Mouse (Mus musculus): ENCODE measurements around the gene Usp2. TPM values are rescaled to one million over a fixed set of nuclear protein-coding genes. Genes with fewer than 3 reads are reported as not detected.

Usp2 gene
- total RNA-seq, 2 experiments from 2014 or later: 79.2 to 82.4 TPM

GRCm38 (mm10) chr9:44080953-44081352 lies 14.1 kb downstream of the Usp2 start:
- H3K4me3 ChIP-seq: no peak overlapping the region
- peak overlapping the region; percentile 87 for H3K27ac ChIP-seq
- TF ChIP-seq CTCF (conservative IDR thresholded peaks at IDR 0.05): no peak
- DNase-seq (ENCODE audit: low spot score in 2 of 2): peak in 1 of 2 experiments; percentile 60

GRCm38 (mm10) chr9:44081581-44081980 lies 14.8 kb downstream of the Usp2 start:
- no peak overlapping the region for H3K4me3 ChIP-seq
- TF ChIP-seq CTCF (conservative IDR thresholded peaks at IDR 0.05): no peak
- peak in 1 of 2 experiments; percentile 8 for DNase-seq (ENCODE audit: low spot score in 2 of 2)
- H3K27ac ChIP-seq: peak overlapping the region; percentile 87

GRCm38 (mm10) chr9:44082266-44082665 lies 15.4 kb downstream of the Usp2 start:
- Histone ChIP-seq H3K4me3 (no peak overlapping the region), H3K27ac (peak overlapping the region; percentile 87)
- TF ChIP-seq CTCF (conservative IDR thresholded peaks at IDR 0.05): no peak
- DNase-seq (ENCODE audit: low spot score in 2 of 2): no peak

GRCm38 (mm10) chr9:44083392-44084121 lies 16.7 kb downstream of the Usp2 start:
- no peak for TF ChIP-seq CTCF (conservative IDR thresholded peaks at IDR 0.05)
- Histone ChIP-seq H3K4me3 (peak overlapping the region; percentile 92; the same call in 1 of the 2 replicates), H3K27ac (peak overlapping the region; percentile 98)
- peak; percentile 64 to 75 for DNase-seq (ENCODE audit: low spot score in 2 of 2)

- peak overlapping the region; percentile 92 for H3K4me3 ChIP-seq
- DNase-seq (ENCODE audit: low spot score in 2 of 2): no peak
- TF ChIP-seq CTCF (conservative IDR thresholded peaks at IDR 0.05): no peak
- peak overlapping the region; percentile 98 for H3K27ac ChIP-seq
These were observed 17.4 kb downstream of the Usp2 start for GRCm38 (mm10) chr9:44084236-44084635.

GRCm38 (mm10) chr9:44084659-44085229 lies 17.9 kb downstream of the Usp2 start:
- peak; percentile 89 to 94 for DNase-seq (ENCODE audit: low spot score in 2 of 2)
- 0 out of 2 replicates have a peak, but pooled peaks have one; percentile 3 for TF ChIP-seq CTCF (conservative IDR thresholded peaks at IDR 0.05)
- Histone ChIP-seq H3K4me3 (peak overlapping the region; percentile 92), H3K27ac (peak overlapping the region; percentile 98)

GRCm38 (mm10) chr9:44085276-44085675 lies 18.5 kb downstream of the Usp2 start:
- no peak for DNase-seq (ENCODE audit: low spot score in 2 of 2)
- peak overlapping the region; percentile 98 for H3K27ac ChIP-seq
- peak overlapping the region; percentile 92 for H3K4me3 ChIP-seq
- TF ChIP-seq CTCF (conservative IDR thresholded peaks at IDR 0.05): no peak

GRCm38 (mm10) chr9:44085741-44086665 lies 19.2 kb downstream of the Usp2 start:
- peak overlapping the region; percentile 92 for H3K4me3 ChIP-seq
- peak overlapping the region; percentile 98 for H3K27ac ChIP-seq
- TF ChIP-seq CTCF (conservative IDR thresholded peaks at IDR 0.05): no peak
- peak; percentile 68 to 78 for DNase-seq (ENCODE audit: low spot score in 2 of 2)

- Histone ChIP-seq H3K4me3 (peak overlapping the region; percentile 92), H3K27ac (peak overlapping the region; percentile 98)
- TF ChIP-seq CTCF (conservative IDR thresholded peaks at IDR 0.05): no peak
- DNase-seq (ENCODE audit: low spot score in 2 of 2): no peak
These were observed 20.1 kb downstream of the Usp2 start for GRCm38 (mm10) chr9:44086960-44087359.

GRCm38 (mm10) chr9:44087761-44088455 lies 21.1 kb downstream of the Usp2 start:
- Histone ChIP-seq H3K4me3 (peak overlapping the region; percentile 92), H3K27ac (peak overlapping the region; percentile 98)
- no peak for TF ChIP-seq CTCF (conservative IDR thresholded peaks at IDR 0.05)
- peak; percentile 62 to 63 for DNase-seq (ENCODE audit: low spot score in 2 of 2)

- peak overlapping the region; percentile 98 for H3K27ac ChIP-seq
- DNase-seq (ENCODE audit: low spot score in 2 of 2): no peak
- no peak for TF ChIP-seq CTCF (conservative IDR thresholded peaks at IDR 0.05)
- H3K4me3 ChIP-seq: peak overlapping the region; percentile 92; the same call in 1 of the 2 replicates
These were observed 22.2 kb downstream of the Usp2 start for GRCm38 (mm10) chr9:44088877-44089608.
